Mouse (Mus musculus): ENCODE measurements around the gene Cers5. TPM values are rescaled to one million over a fixed set of nuclear protein-coding genes. Genes with fewer than 3 reads are reported as not detected.
A peak's percentile ranks its signal among the peaks of the same experiment; 100 is the strongest.
"Not testable (repeated sequence)": the region's sequence is repeated elsewhere in the genome, so short reads cannot be mapped to it uniquely, and the experiment has no call there.

The Cers5 gene
- polyA plus RNA-seq, 1 experiment from 2014 or later: 61.6 TPM

DNA sequence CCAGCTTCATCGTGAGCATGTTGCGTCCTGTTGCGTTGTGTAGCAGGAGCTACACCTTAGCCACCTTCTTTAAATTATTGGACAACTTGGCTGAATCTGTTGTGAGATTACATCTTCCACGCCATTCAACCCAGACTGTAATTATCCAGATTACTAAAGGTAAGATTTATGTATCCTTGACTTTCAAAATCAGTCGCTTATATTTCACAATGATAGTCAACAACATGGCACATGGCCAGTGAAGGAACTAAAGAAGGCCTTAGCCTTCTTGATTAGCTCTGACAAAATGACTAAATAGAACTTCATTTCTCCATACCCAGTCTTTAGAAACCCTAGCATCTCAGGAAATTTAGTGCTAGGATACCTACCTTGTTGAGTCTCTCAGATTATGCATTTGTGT, 39.5 kb downstream of the Cers5 start:
- H3K4me2 ChIP-seq (replicated peaks; ENCODE audit: low read depth, low read length): no peak overlapping the region
- DNase-seq (ENCODE audit: low spot score) (no peak), ATAC-seq (ENCODE audit: low FRiP score) (no peak)
- H3K36me3 ChIP-seq (ENCODE audit: control insufficient read depth, insufficient read depth, low read length): no peaks in the 10 kb centered on the region
- no peak overlapping the region for H3K27ac ChIP-seq (ENCODE audit: low read depth, low read length)
- no peaks in the 10 kb centered on the region for H3K4me1 ChIP-seq (replicated peaks; ENCODE audit: control insufficient read depth, insufficient read depth, low read length)
- WGBS: 97% methylated on average over 5 of the region's 5 CpGs
- no peaks in the 10 kb centered on the region for H3K9me3 ChIP-seq (ENCODE audit: control insufficient read depth, low read length)
- no peak overlapping the region for H3K4me3 ChIP-seq (ENCODE audit: low read depth, low read length)
- no peak overlapping the region for H3K9ac ChIP-seq (ENCODE audit: low read depth, low read length)
- H3K27me3 ChIP-seq (ENCODE audit: control insufficient read depth, insufficient read depth, low read length): no peaks in the 10 kb centered on the region

DNA sequence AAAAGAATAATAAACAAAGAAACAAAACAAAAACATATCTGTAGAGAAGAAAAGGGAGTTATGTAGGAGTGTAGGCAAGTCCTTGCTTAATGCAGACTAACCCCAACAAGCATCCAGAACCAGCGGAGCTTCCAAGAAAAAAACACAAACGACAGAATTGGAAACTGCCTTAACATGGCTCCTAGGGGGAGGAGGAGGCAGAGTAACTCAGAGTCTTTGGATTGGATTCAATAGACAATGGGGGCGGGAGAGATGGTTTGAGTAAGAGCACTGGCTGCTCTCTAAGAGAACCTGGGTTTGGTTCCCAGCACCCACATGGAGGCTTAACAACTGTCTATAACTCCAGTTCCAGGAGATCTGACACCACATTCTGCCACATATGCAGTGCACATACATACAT, 41.0 kb downstream of the Cers5 start:
- no peaks in the 10 kb centered on the region for H3K4me1 ChIP-seq (replicated peaks; ENCODE audit: control insufficient read depth, insufficient read depth, low read length)
- no peak overlapping the region for H3K4me2 ChIP-seq (replicated peaks; ENCODE audit: low read depth, low read length)
- ATAC-seq (ENCODE audit: low FRiP score) (no peak), DNase-seq (ENCODE audit: low spot score) (no peak)
- no peak overlapping the region for H3K27ac ChIP-seq (ENCODE audit: low read depth, low read length)
- H3K9ac ChIP-seq (ENCODE audit: low read depth, low read length): no peak overlapping the region
- 86% methylated on average over 3 of the region's 3 CpGs for WGBS
- H3K27me3 ChIP-seq (ENCODE audit: control insufficient read depth, insufficient read depth, low read length): no peaks in the 10 kb centered on the region
- no peak overlapping the region for H3K4me3 ChIP-seq (ENCODE audit: low read depth, low read length)
- no peaks in the 10 kb centered on the region for H3K9me3 ChIP-seq (ENCODE audit: control insufficient read depth, low read length)
- no peaks in the 10 kb centered on the region; the same call in 1 of the 2 replicates for H3K36me3 ChIP-seq (ENCODE audit: control insufficient read depth, insufficient read depth, low read length)

DNA sequence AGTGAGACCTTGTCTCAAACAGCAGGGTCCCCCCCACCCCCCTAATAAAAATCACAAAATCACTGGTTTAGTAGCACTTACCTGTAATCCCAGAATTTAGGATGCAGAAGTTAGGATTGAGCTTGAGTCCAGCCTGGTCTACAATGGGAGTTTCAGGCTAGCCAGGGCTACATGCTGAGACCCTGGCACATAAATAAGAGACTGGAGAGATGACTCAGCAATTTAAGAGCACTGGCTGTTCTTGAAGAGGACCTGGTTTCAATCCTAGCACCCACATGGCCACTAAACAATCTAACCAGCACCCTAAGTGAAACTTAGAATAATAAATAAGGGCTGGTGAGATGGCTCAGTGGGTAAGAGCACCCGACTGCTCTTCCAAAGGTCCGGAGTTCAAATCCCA, 41.5 kb downstream of the Cers5 start:
- Histone ChIP-seq H3K4me3 (ENCODE audit: low read depth, low read length) (no peak overlapping the region), H3K27me3 (ENCODE audit: control insufficient read depth, insufficient read depth, low read length) (no peaks in the 10 kb centered on the region), H3K4me1 (replicated peaks; ENCODE audit: control insufficient read depth, insufficient read depth, low read length) (no peaks in the 10 kb centered on the region; the same call in 1 of the 2 replicates), H3K27ac (ENCODE audit: low read depth, low read length) (no peak overlapping the region), H3K9ac (ENCODE audit: low read depth, low read length) (no peak overlapping the region), H3K36me3 (ENCODE audit: control insufficient read depth, insufficient read depth, low read length) (no peaks in the 10 kb centered on the region; the same call in 1 of the 2 replicates), H3K4me2 (replicated peaks; ENCODE audit: low read depth, low read length) (no peak overlapping the region), H3K9me3 (ENCODE audit: control insufficient read depth, low read length) (no peaks in the 10 kb centered on the region)
- ATAC-seq (ENCODE audit: low FRiP score) (no peak), DNase-seq (ENCODE audit: low spot score) (no peak)
- 92% methylated on average over 2 of the region's 2 CpGs for WGBS

DNA sequence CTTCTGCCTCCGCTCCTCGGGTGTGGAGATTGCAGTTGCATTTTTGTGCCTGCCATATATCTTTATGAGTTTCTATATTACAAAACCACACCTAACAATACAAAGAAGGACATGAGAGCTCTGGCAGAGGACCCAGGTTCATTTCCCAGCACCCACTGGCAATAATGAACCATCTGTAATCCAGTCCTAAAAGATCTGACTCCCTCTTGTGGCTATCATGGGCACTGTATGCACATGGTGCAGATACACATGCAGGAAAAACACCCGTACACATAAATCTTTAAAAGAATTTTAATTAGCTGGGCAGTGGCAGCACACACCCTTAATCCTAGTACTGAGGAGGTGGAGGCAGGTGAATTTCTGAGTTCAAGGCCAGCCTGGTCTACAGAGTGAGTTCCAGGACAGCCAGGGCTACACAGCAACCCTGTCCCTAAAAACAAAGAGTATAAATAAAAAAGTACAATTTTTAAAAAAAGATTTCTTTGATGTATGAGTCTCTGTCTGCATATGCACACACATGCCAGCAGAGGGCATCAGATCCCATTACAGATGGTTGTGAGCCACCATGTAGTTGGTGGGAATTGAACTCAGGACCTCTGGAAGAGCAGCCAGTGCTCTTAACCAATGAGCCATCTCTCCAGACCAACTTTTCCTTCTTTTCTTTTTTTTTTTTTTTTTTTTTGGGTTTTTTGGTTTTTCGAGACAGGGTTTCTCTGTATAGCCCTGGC, 43.5 kb downstream of the Cers5 start:
- Histone ChIP-seq H3K9me3 (ENCODE audit: control insufficient read depth, low read length) (no peaks in the 10 kb centered on the region), H3K36me3 (ENCODE audit: control insufficient read depth, insufficient read depth, low read length) (no peaks in the 10 kb centered on the region; the same call in 1 of the 2 replicates), H3K4me2 (replicated peaks; ENCODE audit: low read depth, low read length) (no peak overlapping the region), H3K4me3 (ENCODE audit: low read depth, low read length) (no peak overlapping the region), H3K4me1 (replicated peaks; ENCODE audit: control insufficient read depth, insufficient read depth, low read length) (no peaks in the 10 kb centered on the region; the same call in 1 of the 2 replicates), H3K9ac (ENCODE audit: low read depth, low read length) (no peak overlapping the region), H3K27me3 (ENCODE audit: control insufficient read depth, insufficient read depth, low read length) (no peaks in the 10 kb centered on the region), H3K27ac (ENCODE audit: low read depth, low read length) (no peak overlapping the region)
- ATAC-seq (ENCODE audit: low FRiP score) (no peak), DNase-seq (ENCODE audit: low spot score) (no peak)
- 92% methylated on average over 3 of the region's 4 CpGs for WGBS

DNA sequence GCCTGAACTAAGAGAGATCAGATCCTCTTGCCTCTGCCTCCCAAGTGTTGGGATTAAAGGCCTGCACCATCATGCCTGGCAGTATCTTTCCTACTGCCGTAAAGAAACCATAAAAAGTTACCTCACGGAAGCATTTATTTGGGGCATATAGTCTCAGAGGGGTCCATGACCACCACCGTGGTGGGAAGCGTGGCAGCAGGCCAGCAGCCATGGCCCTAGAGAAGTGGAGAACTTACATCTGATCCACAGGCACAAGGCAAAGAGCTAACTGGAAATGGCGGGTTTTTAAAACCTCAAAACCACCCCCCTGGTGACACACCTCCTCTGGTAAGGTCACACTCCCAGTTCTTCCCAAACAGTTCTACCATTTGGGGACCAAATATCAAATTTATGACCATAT, 44.5 kb downstream of the Cers5 start:
- 96% methylated on average over 5 of the region's 5 CpGs for WGBS
- no peak for ATAC-seq (ENCODE audit: low FRiP score)

DNA sequence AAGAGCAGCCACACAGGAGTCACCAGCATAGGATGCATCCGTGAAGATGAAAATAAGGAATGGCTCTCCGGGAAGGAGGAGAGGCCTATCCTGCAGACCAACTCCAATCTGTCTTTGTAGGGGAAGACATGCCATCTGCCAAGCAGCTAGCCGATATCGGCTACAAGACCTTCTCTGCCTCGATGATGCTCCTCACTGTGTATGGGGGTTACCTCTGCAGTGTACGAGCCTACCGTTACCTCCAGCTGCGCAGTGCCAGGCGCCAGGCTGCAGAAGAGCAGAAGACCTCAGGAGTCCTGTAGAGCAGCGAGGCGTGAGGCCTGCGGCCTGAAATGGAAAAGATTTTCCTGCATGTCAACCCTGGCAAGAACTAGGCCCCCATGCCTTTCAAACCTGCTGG, 45.2 kb downstream of the Cers5 start:
- ATAC-seq (ENCODE audit: low FRiP score): no peak
- no peaks in the 10 kb centered on the region for H3K9me3 ChIP-seq (ENCODE audit: control insufficient read depth, low read length)

More for the DNA sequence above, 44.5 kb downstream of the Cers5 start:
- no peaks in the 10 kb centered on the region; the same call in 1 of the 2 replicates for H3K36me3 ChIP-seq (ENCODE audit: control insufficient read depth, insufficient read depth, low read length)
- H3K4me3 ChIP-seq (ENCODE audit: low read depth, low read length): no peak overlapping the region
- H3K4me1 ChIP-seq (replicated peaks; ENCODE audit: control insufficient read depth, insufficient read depth, low read length): peaks cover 10% of the 10 kb centered on the region
- H3K9ac ChIP-seq (ENCODE audit: low read depth, low read length): no peak overlapping the region
- no peak overlapping the region for H3K4me2 ChIP-seq (replicated peaks; ENCODE audit: low read depth, low read length)
- no peak overlapping the region for H3K27ac ChIP-seq (ENCODE audit: low read depth, low read length)
- H3K27me3 ChIP-seq (ENCODE audit: control insufficient read depth, insufficient read depth, low read length): no peaks in the 10 kb centered on the region
- H3K9me3 ChIP-seq (ENCODE audit: control insufficient read depth, low read length): no peaks in the 10 kb centered on the region
- no peak for DNase-seq (ENCODE audit: low spot score)

DNA sequence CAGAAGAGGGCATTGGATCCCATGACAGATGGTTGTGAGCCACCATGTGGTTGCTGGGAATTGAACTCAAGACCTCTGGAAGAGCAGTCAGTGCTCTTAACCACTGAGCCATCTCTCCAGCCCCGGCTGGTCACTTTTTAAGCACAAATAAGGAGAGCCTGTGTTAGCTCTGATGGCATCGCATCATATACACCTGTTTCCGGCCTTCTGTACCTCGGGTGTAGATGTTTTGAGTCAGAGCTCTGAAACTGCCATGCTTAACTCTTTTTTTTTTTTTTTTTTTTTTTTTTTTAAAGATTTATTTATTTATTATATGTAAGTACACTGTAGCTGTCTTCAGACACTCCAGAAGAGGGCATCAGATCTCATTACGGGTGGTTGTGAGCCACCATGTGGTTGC, 45.6 kb downstream of the Cers5 start:
- not testable (repeated sequence) for H3K27ac ChIP-seq (ENCODE audit: low read depth, low read length); H3K9me3 ChIP-seq (ENCODE audit: control insufficient read depth, low read length); DNase-seq (ENCODE audit: low spot score); H3K27me3 ChIP-seq (ENCODE audit: control insufficient read depth, insufficient read depth, low read length); H3K4me3 ChIP-seq (ENCODE audit: low read depth, low read length); ATAC-seq (ENCODE audit: low FRiP score); H3K9ac ChIP-seq (ENCODE audit: low read depth, low read length); H3K4me2 ChIP-seq (replicated peaks; ENCODE audit: low read depth, low read length); H3K36me3 ChIP-seq (ENCODE audit: control insufficient read depth, insufficient read depth, low read length)
- WGBS: 95% methylated on average over 4 of the region's 5 CpGs
- peaks cover 12% of the 10 kb centered on the region for H3K4me1 ChIP-seq (replicated peaks; ENCODE audit: control insufficient read depth, insufficient read depth, low read length)

More for the DNA sequence above, 45.2 kb downstream of the Cers5 start:
- Histone ChIP-seq H3K27ac (ENCODE audit: low read depth, low read length) (no peak overlapping the region), H3K4me1 (replicated peaks; ENCODE audit: control insufficient read depth, insufficient read depth, low read length) (peaks cover 12% of the 10 kb centered on the region), H3K27me3 (ENCODE audit: control insufficient read depth, insufficient read depth, low read length) (no peaks in the 10 kb centered on the region), H3K4me2 (replicated peaks; ENCODE audit: low read depth, low read length) (no peak overlapping the region), H3K36me3 (ENCODE audit: control insufficient read depth, insufficient read depth, low read length) (no peaks in the 10 kb centered on the region; the same call in 1 of the 2 replicates), H3K4me3 (ENCODE audit: low read depth, low read length) (no peak overlapping the region), H3K9ac (ENCODE audit: low read depth, low read length) (no peak overlapping the region)
- 98% methylated on average over 12 of the region's 12 CpGs for WGBS
- DNase-seq (ENCODE audit: low spot score): no peak

DNA sequence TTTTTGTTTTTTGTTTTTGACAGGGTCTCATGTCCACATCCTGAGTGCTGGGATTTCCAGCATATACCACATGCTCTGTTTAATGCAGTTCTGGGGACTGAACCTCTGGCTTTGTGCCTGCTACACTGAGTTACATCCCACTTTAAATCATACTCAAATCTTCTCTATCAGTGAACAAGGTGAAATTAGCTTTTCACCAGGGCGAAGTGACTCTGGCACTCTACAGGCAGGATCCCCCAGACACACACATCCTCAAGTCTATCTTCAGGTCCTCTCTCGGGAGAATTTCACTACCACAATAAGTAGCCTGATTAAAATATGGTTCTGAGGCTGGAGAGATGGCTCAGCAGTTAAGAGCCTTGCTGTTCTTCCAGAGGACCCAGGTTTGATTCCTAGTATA, 46.1 kb downstream of the Cers5 start:
- H3K27me3 ChIP-seq (ENCODE audit: control insufficient read depth, insufficient read depth, low read length): no peaks in the 10 kb centered on the region
- peak overlapping the region; percentile 52 for H3K4me2 ChIP-seq (replicated peaks; ENCODE audit: low read depth, low read length)
- no peak for DNase-seq (ENCODE audit: low spot score)
- WGBS: 89% methylated on average over 2 of the region's 2 CpGs
- H3K4me3 ChIP-seq (ENCODE audit: low read depth, low read length): peak overlapping the region; percentile 96
- H3K9ac ChIP-seq (ENCODE audit: low read depth, low read length): peak overlapping the region; percentile 96; the same call in 1 of the 2 replicates
- ATAC-seq (ENCODE audit: low FRiP score): no peak
- H3K36me3 ChIP-seq (ENCODE audit: control insufficient read depth, insufficient read depth, low read length): no peaks in the 10 kb centered on the region; the same call in 1 of the 2 replicates
- H3K4me1 ChIP-seq (replicated peaks; ENCODE audit: control insufficient read depth, insufficient read depth, low read length): peaks cover 12% of the 10 kb centered on the region
- H3K9me3 ChIP-seq (ENCODE audit: control insufficient read depth, low read length): no peaks in the 10 kb centered on the region
- no peak overlapping the region for H3K27ac ChIP-seq (ENCODE audit: low read depth, low read length)

Data from hindbrain, embryonic 11.5 days (tissue).